Mouse (Mus musculus) brain, embryonic 14.5 days (tissue): ENCODE data around the gene Mef2a. TPM values are rescaled to one million over a fixed set of nuclear protein-coding genes. Genes with fewer than 3 reads are reported as not detected.

Source experiments
- DNase-seq: peaks from one replicate; pipeline ENCODE4 v3.0.0-alpha.2; 2011; ENCODE audit warnings: low read depth
- CTCF ChIP-seq: fragments of 200-500 bp; IDR thresholded peaks from 2 replicates; pipeline ENCODE4 v1.5.1; 2012; ENCODE audit warnings: inconsistent platforms, mild to moderate bottlenecking, moderate library complexity, borderline replicate concordance; ENCODE audit not compliant: insufficient read depth, insufficient read length; ENCODE audit errors: extremely low read depth
- POLR2A ChIP-seq: fragments of 200-500 bp; IDR thresholded peaks from 2 replicates; pipeline ENCODE4 v1.6.1; 2012; ENCODE audit warnings: mild to moderate bottlenecking, inconsistent platforms, borderline replicate concordance; ENCODE audit not compliant: poor library complexity, insufficient read depth, insufficient read length, severe bottlenecking; ENCODE audit errors: extremely low read depth
- polyA plus RNA-seq: library from polyadenylated mRNA; depleted of rRNA; stranded (reverse); fragments of >200 nt; gene quantifications from 2 replicates; pipeline ENCODE4 v1.2.3, GENCODE M21; 2012; rRNA removed

The Mef2a gene
- polyA plus RNA-seq, 1 experiment = 41.6 TPM

DNA sequence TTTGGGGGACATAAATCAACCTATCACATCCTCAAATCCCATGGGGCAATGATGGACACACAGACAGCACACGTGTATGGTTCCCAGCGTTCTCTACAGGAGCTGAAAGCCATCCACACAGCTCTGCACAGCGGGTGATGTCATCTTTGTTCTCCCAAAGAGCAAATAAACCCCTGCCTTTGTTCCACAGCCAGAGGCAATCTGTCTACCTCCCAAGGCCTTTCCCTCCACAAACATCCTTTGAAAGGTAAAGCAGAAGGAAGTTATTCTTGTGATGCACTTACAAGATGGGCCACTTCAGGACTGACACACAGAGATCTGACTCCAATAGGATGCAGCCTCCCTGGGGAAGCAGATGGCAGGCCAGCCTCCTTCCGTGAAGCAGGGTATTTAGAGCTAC, 160.7 kb downstream of the Mef2a start:
- TF ChIP-seq CTCF = no peak
- no peak for TF ChIP-seq POLR2A
- DNase-seq = no peak

DNA sequence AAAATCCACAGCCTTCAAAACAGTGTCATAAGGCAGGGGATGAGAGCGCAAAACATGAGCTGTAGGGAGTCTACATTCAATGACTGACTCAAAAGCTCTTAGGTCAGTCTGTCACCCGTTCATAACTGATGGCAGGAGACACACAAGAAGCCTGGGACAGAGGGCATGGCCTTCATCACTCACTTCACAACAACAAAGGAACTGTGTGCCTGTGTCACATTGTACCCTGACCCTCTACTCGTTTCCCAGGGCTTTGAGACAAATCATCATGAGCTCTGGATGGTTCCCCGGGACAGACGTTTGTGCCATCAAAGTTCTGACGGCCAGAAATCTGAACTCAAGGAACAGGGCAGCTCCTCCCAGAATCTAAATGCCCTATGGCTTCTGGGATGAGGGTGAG, 161.3 kb downstream of the Mef2a start:
- no peak for DNase-seq

DNA sequence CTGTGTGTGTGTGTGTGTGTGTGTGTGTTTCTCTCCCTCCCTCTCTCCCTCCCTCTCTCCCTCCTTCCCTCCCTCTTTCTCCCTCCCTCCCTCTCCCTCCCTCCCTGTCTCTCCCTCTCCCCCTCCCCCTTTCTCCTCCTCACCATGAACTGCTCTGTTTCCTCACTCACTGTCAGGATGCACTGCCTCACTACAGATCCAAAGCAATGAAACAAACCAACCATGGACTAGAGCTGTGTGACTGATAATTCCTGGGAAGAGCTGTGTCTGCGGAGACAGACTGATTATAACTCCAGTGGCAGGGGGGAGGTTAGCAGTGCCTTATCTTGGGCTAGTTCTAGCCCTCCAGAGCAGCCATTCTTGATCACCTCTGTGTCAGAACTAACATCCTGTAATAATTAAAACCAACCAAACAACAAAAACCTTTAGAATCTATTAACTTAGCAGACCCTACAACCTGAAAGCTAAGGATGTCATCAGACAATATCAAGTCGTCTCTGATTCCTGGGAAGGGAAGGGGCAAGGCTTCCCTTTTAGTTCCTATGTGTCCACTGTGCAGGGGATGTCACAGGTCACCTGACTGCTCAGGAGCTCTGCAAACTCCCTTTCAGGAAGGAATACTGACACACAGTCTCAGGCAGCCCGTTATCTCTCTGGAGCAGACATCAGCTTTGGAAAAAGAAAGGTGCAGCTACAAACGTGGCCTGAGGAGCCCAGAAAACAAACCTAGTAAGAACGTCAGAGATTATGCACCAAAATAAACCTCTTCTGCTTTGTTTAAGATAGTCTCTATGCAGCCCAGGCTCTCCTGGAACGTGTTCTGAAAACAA, 162.4 kb downstream of the Mef2a start:
- TF ChIP-seq CTCF = no peak
- TF ChIP-seq POLR2A = no peak
- DNase-seq = no peak

More for the DNA sequence above, 161.3 kb downstream of the Mef2a start:
- TF ChIP-seq CTCF (no peak), POLR2A (no peak)

- no peak for TF ChIP-seq CTCF
- no peak for TF ChIP-seq POLR2A
- DNase-seq = no peak
These were observed 164.3 kb downstream of the Mef2a start for GRCm38 (mm10) chr7:67208317-67208716.

- TF ChIP-seq POLR2A (no peak), CTCF (no peak)
- DNase-seq = no peak
These were observed 165.0 kb downstream of the Mef2a start for GRCm38 (mm10) chr7:67207701-67208100.

DNA sequence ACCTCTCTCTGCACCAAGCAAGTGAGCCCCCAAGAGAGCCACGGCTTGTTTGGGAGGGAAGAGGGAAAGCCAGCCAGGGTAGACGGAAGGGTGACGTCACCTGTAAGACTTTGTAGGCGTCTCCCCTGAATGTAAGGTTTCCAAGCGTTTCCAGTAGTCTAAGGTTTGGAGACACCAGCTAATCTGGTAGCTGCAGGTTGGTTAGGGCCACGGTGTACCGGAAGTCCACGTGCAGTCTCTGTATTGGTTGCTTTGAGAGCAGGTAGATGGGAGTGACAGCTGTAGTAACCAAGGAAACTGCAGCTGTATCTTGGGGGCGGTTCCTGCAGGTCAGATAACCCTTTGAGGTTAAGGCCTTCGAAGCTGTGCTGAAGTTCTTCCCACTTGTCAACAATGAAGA, 166.2 kb downstream of the Mef2a start:
- TF ChIP-seq CTCF (no peak), POLR2A (no peak)
- DNase-seq = no peak

- TF ChIP-seq POLR2A (no peak), CTCF (no peak)
- DNase-seq = no peak
These were observed 166.8 kb downstream of the Mef2a start for GRCm38 (mm10) chr7:67205734-67206425.

GRCm38 (mm10) chr7:67203625-67204024, 169.0 kb downstream of the Mef2a start:
- no peak for TF ChIP-seq POLR2A
- TF ChIP-seq CTCF = no peak
- DNase-seq = no peak

DNA sequence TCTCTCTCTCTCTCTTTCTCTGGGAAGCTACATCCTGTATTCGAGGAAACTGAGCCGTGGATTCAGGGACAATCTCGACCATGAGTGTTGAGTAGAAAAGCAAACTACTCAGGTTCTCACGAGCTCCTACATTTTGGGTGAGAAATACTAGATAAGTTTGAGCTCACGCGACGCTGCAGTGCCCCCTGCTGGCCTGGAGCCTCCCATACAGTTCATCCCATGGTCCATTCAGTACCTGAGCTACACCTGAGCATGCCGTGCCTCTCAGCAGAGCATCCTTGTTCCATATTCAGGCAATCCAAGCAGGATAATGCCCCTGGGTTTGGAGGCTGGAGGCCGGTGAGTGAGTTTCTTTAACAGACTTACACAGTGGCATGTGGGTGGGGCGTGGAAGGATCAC, 173.2 kb downstream of the Mef2a start:
- peak; percentile 71 for DNase-seq
- TF ChIP-seq POLR2A (no peak), CTCF (peak; percentile 89)

DNA sequence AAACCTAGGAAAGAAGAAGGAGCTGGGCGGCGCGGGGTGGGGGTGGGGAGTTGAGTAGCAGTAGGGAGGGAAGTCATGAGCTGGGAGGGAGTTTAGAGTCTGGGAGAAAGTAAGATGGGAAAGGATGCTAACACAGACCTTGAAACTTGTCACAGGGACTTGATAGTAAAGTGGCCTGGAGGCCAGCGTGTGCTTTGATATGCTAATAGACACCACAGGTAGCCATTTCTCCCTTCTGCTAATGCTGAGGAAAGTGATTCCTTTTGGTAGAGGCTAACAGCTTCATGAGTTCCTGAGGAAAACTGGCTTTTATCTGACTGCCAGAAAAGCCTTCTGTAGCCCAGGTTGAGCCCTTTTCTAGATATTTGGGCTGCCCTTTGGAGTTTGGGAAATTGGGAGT, 188.9 kb downstream of the Mef2a start:
- peak; percentile 43 for DNase-seq
- no peak for TF ChIP-seq CTCF
- TF ChIP-seq POLR2A = no peak

Other genes starting within 250 kb of the Mef2a start
- 38.1 and 41.8 TPM in 2 replicates for gene Lysmd4, start 150.3 kb downstream of the Mef2a start, polyA plus RNA-seq